Mouse (Mus musculus) monocyte, adult 5-6 weeks (primary cell): ENCODE results near the gene Caps2. TPM values are rescaled to one million over a fixed set of nuclear protein-coding genes. Genes with fewer than 3 reads are reported as not detected.
A peak's percentile ranks its signal among the peaks of the same experiment; 100 is the strongest.
"Not testable (repeated sequence)": the region's sequence is repeated elsewhere in the genome, so short reads cannot be mapped to it uniquely, and the experiment has no call there.

ENCODE experiments used
- ATAC-seq: fragments of 153-309, 156-312 bp; replicated peaks from 2 replicates; pipeline ENCODE4 v1.8.0; 2017; ENCODE audit warnings: mild to moderate bottlenecking; ENCODE audit not compliant: low TSS enrichment, insufficient number of reproducible peaks, severe bottlenecking, poor library complexity, low FRiP score
- total RNA-seq: library from RNA; stranded (forward); fragments of 200-1000, 200-491, 200-594 nt; gene quantifications from 3 replicates; pipeline ENCODE4 v1.2.3, GENCODE M21; 2017

Gene Caps2
- total RNA-seq, result not detected in 3 replicates

GRCm38 (mm10) chr10:112163168-112163766 lies at the start of gene Caps2:
TSS of gene Caps2 (plus strand) at chr10:112163621.
- no peak for ATAC-seq

- ATAC-seq, result not testable (repeated sequence)
These were observed 38.3 kb upstream of the Caps2 start for GRCm38 (mm10) chr10:112125090-112125489.

DNA sequence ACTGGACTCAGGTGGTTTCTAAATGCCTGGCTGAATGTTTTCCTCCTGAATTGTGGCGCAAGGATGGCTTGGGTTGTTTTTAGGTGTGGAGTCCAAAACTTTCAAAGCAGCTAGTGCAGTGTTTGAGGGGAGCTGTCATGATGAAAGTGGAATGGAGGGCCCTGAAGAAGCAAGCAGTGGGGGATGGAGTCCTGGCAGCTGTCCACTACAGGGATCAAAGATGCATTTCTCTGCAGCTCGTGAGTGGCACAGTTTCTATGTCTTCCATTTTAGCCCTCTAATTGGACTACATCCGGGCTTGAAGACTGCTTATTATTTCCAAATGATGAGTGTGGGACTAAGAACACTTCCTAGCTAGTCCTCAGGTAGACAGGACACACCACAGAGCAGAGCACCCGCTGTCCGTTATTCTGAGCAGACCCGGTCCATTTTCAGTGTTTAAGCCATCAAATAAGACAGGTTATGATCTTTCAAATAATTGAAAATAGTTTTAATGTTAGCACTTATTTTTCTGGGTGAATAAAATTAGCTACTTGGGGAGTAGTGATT lies 35.7 kb upstream of the Caps2 start:
- not testable (repeated sequence) for ATAC-seq

GRCm38 (mm10) chr10:112132194-112132593 lies 31.2 kb upstream of the Caps2 start:
- no peak for ATAC-seq

DNA sequence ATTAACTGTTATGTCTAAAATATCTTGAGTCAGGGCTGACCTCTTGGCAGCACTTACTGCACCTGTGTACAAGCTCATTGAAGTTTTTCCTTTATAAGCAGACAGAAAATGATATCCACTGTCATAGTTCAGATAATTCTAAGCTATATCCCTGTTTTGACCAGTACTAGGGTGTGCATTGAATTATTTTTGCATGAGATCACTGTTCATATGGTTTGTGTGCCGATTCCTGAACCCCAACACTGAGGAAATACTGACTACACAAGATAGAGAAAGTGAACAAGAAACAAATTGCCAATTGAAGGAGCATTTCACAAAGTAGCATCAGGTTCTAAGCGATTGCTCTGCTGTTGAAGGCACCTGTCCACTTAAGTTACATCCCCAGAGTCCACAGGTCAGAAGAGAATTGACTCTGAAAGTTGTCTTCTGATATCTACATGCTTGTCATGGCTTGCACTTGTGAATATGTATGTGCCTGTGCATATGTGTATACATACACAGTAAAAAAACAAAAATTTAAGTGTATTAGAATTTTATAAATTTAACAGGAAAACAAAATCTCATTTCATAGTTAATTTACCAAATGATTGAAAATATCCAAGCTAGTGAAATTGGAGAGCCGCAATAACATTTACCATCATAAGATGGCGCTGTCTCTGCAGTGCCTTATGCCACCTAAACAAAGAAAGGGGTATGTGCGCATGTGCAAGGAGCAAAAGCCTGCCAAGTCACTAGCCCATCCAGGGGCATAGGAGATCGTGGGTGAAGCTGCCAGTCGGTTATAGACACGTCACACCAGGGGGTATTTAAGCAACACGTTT lies 25.2 kb upstream of the Caps2 start:
- ATAC-seq, result no peak

DNA sequence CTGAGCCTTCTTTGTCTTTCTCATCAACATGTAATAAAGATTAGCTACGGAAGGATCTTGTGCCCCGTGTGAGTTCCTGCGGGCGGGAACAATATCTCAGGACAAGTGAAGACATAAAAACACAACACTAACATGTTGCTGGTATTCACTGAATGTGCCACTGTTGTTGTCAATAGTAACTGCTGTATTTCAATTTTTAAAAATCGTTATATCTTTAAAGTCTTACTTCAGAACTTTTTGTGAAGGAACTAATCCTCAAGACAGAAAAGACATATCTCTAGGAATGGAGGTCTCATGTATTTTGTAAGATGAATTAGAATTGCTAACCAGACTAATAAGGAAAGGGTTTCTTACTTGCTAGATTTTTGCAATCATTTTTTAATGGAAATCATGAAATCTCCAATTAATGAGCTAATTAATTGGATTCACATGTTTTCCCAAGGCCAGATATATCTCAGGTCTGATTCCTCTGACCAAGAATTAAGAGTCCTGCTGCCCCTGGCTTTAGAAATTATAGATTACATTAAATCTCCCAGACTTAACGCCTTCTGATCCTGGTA lies 24.5 kb upstream of the Caps2 start:
- no peak for ATAC-seq

GRCm38 (mm10) chr10:112139834-112140233 lies 23.6 kb upstream of the Caps2 start:
- ATAC-seq, result peak; percentile 91

DNA sequence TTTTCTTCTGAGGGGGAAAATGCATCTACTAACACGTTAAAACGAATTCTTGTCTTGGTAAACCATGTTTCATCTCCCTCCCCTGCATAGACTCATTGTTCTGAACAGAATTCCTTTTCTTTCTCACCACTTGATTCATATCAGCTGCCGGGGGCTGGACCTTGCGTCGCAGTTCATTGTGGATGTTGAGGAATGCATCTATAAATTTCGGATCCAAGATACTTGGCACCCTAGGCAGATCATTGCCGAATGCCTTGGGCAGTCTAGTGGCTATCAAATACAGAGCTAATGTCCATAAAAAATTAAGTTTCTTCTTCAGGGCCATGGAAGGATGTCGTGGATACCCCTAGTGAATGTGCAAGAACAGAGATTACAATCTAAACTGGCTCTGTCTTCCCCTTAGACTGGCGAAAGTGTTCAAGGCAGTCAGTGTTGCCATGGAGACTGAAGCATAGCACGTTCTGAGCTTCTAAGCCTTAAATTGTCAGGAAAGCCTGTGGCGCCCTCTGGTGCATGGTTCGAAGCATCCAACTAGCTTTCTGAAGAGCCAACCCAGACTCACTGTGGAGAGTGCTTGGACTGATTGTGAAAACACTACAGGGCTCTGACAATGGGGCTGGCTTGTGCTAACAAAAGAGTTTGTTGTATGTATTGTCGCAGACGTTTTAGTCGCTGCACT lies 3.4 kb upstream of the Caps2 start, which contains the start of gene Glipr1l3:
Gene Glipr1l3, minus strand, starts transcription at position 446 of the 679 bp plus-strand sequence.
- ATAC-seq, result peak; percentile 91

DNA sequence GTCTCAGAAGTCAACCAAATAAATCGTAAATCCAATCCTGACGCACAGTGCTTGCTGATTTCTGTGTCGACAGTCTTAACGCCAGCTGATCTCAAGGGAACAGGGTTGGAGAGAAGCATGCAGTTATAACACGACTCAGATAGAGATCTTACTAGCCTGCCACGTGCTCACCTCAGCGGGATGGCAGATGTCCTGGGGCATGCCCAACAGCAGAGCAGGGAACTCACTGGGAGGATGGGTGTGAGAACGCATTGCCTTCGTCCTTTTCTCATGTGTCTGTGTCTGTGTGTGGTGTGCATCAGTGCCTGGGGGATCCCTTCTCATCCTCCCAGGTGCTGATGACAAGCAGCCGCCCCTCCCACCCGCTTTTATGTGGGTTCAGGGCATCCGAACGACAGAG lies 13.6 kb downstream of the Caps2 start:
- ATAC-seq, result not testable (repeated sequence)

DNA sequence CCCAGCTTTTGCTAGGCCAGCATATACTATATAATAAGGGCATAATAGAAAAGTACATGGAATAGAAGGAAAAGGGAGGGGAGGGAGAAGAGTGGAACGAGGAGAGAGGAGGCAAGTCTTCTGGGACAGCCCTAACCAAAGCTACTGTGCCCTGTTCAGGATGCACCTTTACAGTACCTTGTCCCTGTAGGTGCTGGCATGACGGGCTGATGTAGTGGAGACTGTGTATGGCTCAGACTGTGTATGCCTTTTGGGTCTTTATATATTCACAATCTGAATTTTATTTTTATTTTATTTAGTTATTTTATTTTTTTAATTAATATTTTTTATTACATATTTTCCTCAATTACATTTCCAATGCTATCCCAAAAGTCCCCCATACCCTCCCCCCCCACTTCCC lies 30.5 kb downstream of the Caps2 start:
- not testable (repeated sequence) for ATAC-seq

- no peak for ATAC-seq
These were observed 40.0 kb downstream of the Caps2 start for GRCm38 (mm10) chr10:112203463-112203862.

GRCm38 (mm10) chr10:112227073-112227472 lies 63.7 kb downstream of the Caps2 start:
- ATAC-seq, result no peak

GRCm38 (mm10) chr10:112229091-112229843 lies 65.8 kb downstream of the Caps2 start:
- ATAC-seq, result not testable (repeated sequence)

DNA sequence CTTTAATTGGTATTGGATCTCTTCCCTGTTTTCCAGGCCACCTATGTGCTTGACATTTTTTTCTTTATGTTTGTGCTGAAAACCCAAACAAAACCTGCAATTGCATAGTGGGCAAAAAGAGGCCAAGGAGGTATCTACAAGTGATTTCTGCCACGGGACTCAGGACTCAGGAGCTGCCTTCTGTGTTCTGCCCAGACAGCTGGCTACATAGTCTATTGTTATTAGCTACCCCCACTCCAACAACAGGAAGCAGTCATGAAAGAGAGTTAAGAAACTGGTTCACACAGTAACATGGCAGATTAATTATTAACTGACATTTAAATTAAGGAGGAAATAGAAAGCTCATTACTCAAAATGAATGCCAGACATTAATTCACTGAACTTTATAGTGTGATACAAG lies 69.3 kb downstream of the Caps2 start:
- ATAC-seq, result not testable (repeated sequence)

GRCm38 (mm10) chr10:112235396-112235940 lies 72.0 kb downstream of the Caps2 start:
- not testable (repeated sequence) for ATAC-seq

GRCm38 (mm10) chr10:112248273-112248672 lies 84.9 kb downstream of the Caps2 start:
- no peak for ATAC-seq

DNA sequence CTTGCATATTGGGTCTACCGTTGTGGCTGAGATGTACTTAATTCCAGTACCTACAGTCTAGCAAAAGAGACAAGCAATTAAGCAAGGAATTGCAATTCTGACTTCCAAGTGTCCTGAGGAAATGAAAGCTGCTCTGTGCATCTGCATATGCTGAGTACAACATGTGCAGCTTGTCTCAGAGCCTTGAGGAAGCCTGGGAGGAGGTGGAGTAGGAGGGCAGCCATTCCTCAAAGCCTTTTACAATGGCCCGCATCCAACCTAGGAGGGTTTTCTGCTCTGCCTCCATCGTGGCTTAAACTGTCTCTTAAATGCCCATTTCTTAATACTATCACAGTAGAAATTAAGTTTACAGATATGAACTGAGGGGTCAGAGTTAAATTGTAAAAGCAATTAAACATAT lies 100.0 kb downstream of the Caps2 start:
- ATAC-seq, result no peak
